Mouse (Mus musculus) MEL (cell line): ENCODE measurements around the gene Psmd9. TPM values are rescaled to one million over a fixed set of nuclear protein-coding genes. Genes with fewer than 3 reads are reported as not detected.

Experiments used
- BHLHE40 ChIP-seq: IDR thresholded peaks from 2 replicates; pipeline ENCODE4 v1.6.1; 2012; ENCODE audit warnings: low read depth, mild to moderate bottlenecking, inconsistent platforms, low read length, improper control_type of control experiment, borderline replicate concordance
- E2F4 ChIP-seq: IDR thresholded peaks from 2 replicates; pipeline ENCODE4 v1.6.1; 2011; ENCODE audit warnings: low read depth, low read length, improper control_type of control experiment, borderline replicate concordance
- EP300 ChIP-seq, 2 experiments: IDR thresholded peaks; 2 replicates each; pipeline ENCODE4 v1.6.1; 2011; ENCODE audit warnings: improper control_type of control experiment in 2 of 2, low read length in 2 of 2, low read depth in 1 of 2, mild to moderate bottlenecking in 1 of 2
- ETS1 ChIP-seq: IDR thresholded peaks from 2 replicates; pipeline ENCODE4 v1.6.1; 2012; ENCODE audit warnings: low read depth, mild to moderate bottlenecking, inconsistent platforms, low read length, improper control_type of control experiment, moderate library complexity
- GABPA ChIP-seq: IDR thresholded peaks from 2 replicates; pipeline ENCODE4 v1.6.1; 2012; ENCODE audit warnings: low read depth, mild to moderate bottlenecking, inconsistent platforms, low read length, improper control_type of control experiment, moderate library complexity
- GATA1 ChIP-seq: IDR thresholded peaks from 2 replicates; pipeline ENCODE4 v1.6.1; 2011; ENCODE audit warnings: low read depth, low read length, improper control_type of control experiment
- MAFK ChIP-seq: IDR thresholded peaks from 2 replicates; pipeline ENCODE4 v1.6.1; 2011; ENCODE audit warnings: low read depth, mild to moderate bottlenecking, low read length, improper control_type of control experiment, borderline replicate concordance
- MAX ChIP-seq: IDR thresholded peaks from 2 replicates; pipeline ENCODE4 v1.6.1; 2011; ENCODE audit warnings: low read length, improper control_type of control experiment
- MXI1 ChIP-seq: IDR thresholded peaks from 2 replicates; pipeline ENCODE4 v1.6.1; 2011; ENCODE audit warnings: mild to moderate bottlenecking, low read depth, low read length, improper control_type of control experiment
- MYC ChIP-seq: IDR thresholded peaks from 2 replicates; pipeline ENCODE4 v1.6.1; 2011; ENCODE audit warnings: low read depth, mild to moderate bottlenecking, low read length, improper control_type of control experiment, moderate library complexity
- NELFE ChIP-seq: IDR thresholded peaks from 2 replicates; pipeline ENCODE4 v1.6.1; 2011; ENCODE audit warnings: low read depth, low read length, improper control_type of control experiment
- NRF1 ChIP-seq: IDR thresholded peaks from 2 replicates; pipeline ENCODE4 v1.6.1; 2014; ENCODE audit warnings: low read depth, mild to moderate bottlenecking, inconsistent platforms, low read length, improper control_type of control experiment, moderate library complexity; ENCODE audit not compliant: poor library complexity, insufficient read depth, severe bottlenecking
- POLR2A ChIP-seq, 2 experiments: IDR thresholded peaks; 2 replicates each; pipeline ENCODE4 v1.6.1; 2011 to 2012; ENCODE audit warnings: low read length in 2 of 2, mild to moderate bottlenecking in 2 of 2, control low read depth in 1 of 2, improper control_type of control experiment in 1 of 2, low read depth in 1 of 2, moderate library complexity in 1 of 2; ENCODE audit not compliant: control insufficient read depth in 1 of 2, insufficient read depth in 1 of 2, poor library complexity in 1 of 2
- POLR2AphosphoS5 ChIP-seq: IDR thresholded peaks from 2 replicates; pipeline ENCODE4 v1.6.1; 2012; ENCODE audit warnings: low read depth, borderline replicate concordance, mild to moderate bottlenecking, inconsistent platforms, low read length, moderate library complexity, mixed read lengths
- RAD21 ChIP-seq: IDR thresholded peaks from 2 replicates; pipeline ENCODE4 v1.6.1; 2011; ENCODE audit warnings: mild to moderate bottlenecking, low read depth, low read length, improper control_type of control experiment
- RCOR1 ChIP-seq: IDR thresholded peaks from 2 replicates; pipeline ENCODE4 v1.6.1; 2012; ENCODE audit warnings: low read depth, mild to moderate bottlenecking, inconsistent platforms, low read length, improper control_type of control experiment
- SIN3A ChIP-seq: IDR thresholded peaks from 2 replicates; pipeline ENCODE4 v1.6.1; 2012; ENCODE audit warnings: low read length, improper control_type of control experiment, inconsistent platforms
- SMC3 ChIP-seq: IDR thresholded peaks from 2 replicates; pipeline ENCODE4 v1.6.1; 2011; ENCODE audit warnings: low read depth, low read length, improper control_type of control experiment
- TBP ChIP-seq: IDR thresholded peaks from 2 replicates; pipeline ENCODE4 v1.8.0; 2011; ENCODE audit warnings: low read depth, low read length, improper control_type of control experiment
- USF1 ChIP-seq: IDR thresholded peaks from 2 replicates; pipeline ENCODE4 v1.6.1; 2014; ENCODE audit warnings: low read depth, mild to moderate bottlenecking, inconsistent platforms, low read length, improper control_type of control experiment, moderate library complexity
- USF2 ChIP-seq, 2 experiments: IDR thresholded peaks; 2 replicates each; pipeline ENCODE4 v1.6.1; 2011 to 2012; ENCODE audit warnings: improper control_type of control experiment in 2 of 2, low read length in 2 of 2, borderline replicate concordance in 1 of 2, inconsistent platforms in 1 of 2, low read depth in 1 of 2, mild to moderate bottlenecking in 1 of 2; ENCODE audit not compliant: insufficient read depth in 1 of 2
- ZC3H11A ChIP-seq: IDR thresholded peaks from 2 replicates; pipeline ENCODE4 v1.6.1; 2012; ENCODE audit warnings: low read depth, mild to moderate bottlenecking, inconsistent platforms, low read length, improper control_type of control experiment
- ZKSCAN1 ChIP-seq: IDR thresholded peaks from 2 replicates; pipeline ENCODE4 v1.6.1; 2012; ENCODE audit warnings: low read depth, mild to moderate bottlenecking, inconsistent platforms, low read length, improper control_type of control experiment, moderate library complexity
- ZNF384 ChIP-seq: IDR thresholded peaks from 2 replicates; pipeline ENCODE4 v1.6.1; 2012; ENCODE audit warnings: low read depth, mild to moderate bottlenecking, inconsistent platforms, low read length, improper control_type of control experiment
- polyA plus RNA-seq, 2 experiments: library from polyadenylated mRNA; stranded (reverse) in 1 of 2; unstranded in 1 of 2; fragments of >175 nt in 1 of 2; fragments of >200 nt in 1 of 2; gene quantifications; 2 replicates each; pipeline versions ENCODE4 v1.2.1 to v1.2.4; 2012; ENCODE audit warnings: low replicate concordance in 2 of 2, low read depth in 1 of 2; ENCODE audit not compliant: insufficient read length in 2 of 2, insufficient read depth in 1 of 2, missing spikeins in 1 of 2
- total RNA-seq: library from RNA; depleted of rRNA; stranded (reverse); fragments of 300-350 nt; gene quantifications from 2 replicates; pipeline ENCODE4 v1.2.3, GENCODE M21; 2012

Gene Psmd9
- total and polyA plus RNA-seq, 3 experiments: 32.0 to 54.6 TPM; not detected in 1

DNA sequence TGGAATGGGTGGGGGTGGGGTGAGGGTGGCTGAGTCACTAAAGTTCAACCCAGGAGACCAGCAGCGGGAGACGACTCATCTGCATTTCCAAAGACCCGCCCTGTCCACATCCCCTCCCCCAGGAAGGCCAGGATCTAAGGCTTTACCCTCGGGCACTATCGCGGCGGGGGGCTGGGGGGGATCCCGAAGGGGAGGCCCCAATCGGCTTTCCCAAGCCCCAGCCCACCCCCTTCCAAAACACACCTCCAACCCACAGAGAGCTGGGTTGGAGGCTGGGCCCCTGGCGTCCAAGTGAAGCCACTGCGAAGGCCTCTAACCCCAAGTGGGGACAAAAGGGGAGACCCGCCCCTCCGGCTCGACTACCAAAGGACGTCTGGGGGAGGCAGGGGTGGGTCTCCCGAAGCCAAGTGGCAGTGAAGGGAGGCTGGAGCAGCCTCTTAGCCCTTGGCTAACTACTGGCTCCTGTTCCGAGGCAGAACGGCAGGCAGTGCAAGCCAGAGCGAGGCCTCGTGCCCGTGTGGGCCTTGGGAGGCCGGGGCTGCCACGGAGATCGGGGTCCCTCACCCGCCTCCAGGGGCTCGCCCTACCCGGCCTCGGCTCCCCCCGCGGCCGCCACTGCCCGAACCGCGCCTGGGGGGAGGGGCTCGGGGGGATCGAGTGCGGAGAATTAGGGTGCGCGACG is 30.8 kb upstream of the Psmd9 start (continued):
- TF ChIP-seq BHLHE40: peak; percentile 62; the same call in 1 of the 2 replicates
- TF ChIP-seq ETS1: peak; percentile 83
- TF ChIP-seq ZNF384: no peak
- TF ChIP-seq USF2 (IDR thresholded peaks at IDR 0.05; ENCODE audit: borderline replicate concordance in 1 of 2, insufficient read depth in 1 of 2, low read depth in 1 of 2, low read length in 2 of 2): no peak
- TF ChIP-seq MAX: peak; percentile 41; the same call in 1 of the 2 replicates
- no peak; the same call in 1 of the 2 replicates for TF ChIP-seq MAFK
- no peak for TF ChIP-seq USF1
- TF ChIP-seq POLR2AphosphoS5: no peak
- no peak for TF ChIP-seq MYC
- no peak for TF ChIP-seq GATA1
- peak in 1 of 2 experiments; percentile 69; a peak in 3 of 4 replicates for TF ChIP-seq EP300 (IDR thresholded peaks at IDR 0.05; ENCODE audit: low read depth in 1 of 2, low read length in 2 of 2)
- no peak for TF ChIP-seq SMC3
- TF ChIP-seq RAD21: no peak
- TF ChIP-seq GABPA: 0 out of 2 replicates have a peak, but pooled peaks have one; percentile 38
- no peak for TF ChIP-seq ZC3H11A
- TF ChIP-seq ZKSCAN1: no peak
- TF ChIP-seq NELFE: peak; percentile 41; the same call in 1 of the 2 replicates
- peak; percentile 25; the same call in 1 of the 2 replicates for TF ChIP-seq RCOR1
- TF ChIP-seq SIN3A: no peak; the same call in none of the 2 replicates
- TF ChIP-seq E2F4: no peak
- TF ChIP-seq NRF1: no peak
- TF ChIP-seq MXI1: no peak; the same call in 1 of the 2 replicates
- peak; percentile 50; the same call in 1 of the 2 replicates for TF ChIP-seq TBP
- no peak; a peak in 1 of 4 replicates for TF ChIP-seq POLR2A (IDR thresholded peaks at IDR 0.05; ENCODE audit: control insufficient read depth in 1 of 2, insufficient read depth in 1 of 2, low read depth in 1 of 2, low read length in 2 of 2, poor library complexity in 1 of 2)
